In the genomic region with DNA sequence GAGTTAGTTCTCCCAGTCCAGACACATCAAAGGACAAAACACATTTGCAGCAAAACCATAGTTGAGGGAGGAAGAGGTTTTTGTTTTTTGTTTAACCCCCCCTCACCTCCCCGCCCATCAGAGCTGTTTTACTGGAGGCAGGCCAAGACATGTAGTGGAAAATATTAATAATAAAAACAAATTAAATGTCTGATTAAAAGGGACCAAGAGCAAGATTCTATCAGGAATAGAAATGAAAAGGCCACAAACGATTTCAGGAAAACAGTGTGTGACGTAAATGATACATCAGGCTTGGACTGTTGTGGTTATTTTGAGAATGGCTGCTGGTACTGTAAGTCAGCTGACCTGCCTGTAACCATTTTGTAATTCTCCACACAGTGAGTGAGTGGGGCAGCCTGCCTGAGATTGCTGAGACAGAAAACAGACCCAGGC, we compare ENCODE assay signal across 8 mouse cellular contexts.
DNase-seq lines count a peak whose midpoint lies in the region; ATAC-seq and TF ChIP-seq lines count a peak whose summit lies in the region.
"Had no signal": no experiment of that assay in that cellular context is flagged by ENCODE, and none has a peak within 500 bp of the region (broad histone marks: within the 10 kb centered on the region; RNA-seq: fewer than 3 reads in every experiment).

No protein-coding gene starts in this region.

- no peaks in the 10 kb centered on the region for H3K27me3 ChIP-seq in testis, adult 2 months (ENCODE audit: control insufficient read depth, insufficient read depth, low read length)

- peak overlapping the region; percentile 62; the same call in 1 of the 2 replicates for H3K27ac ChIP-seq in testis, adult 2 months (ENCODE audit: control insufficient read depth, insufficient read depth, low read depth, low read length)
- H3K27ac ChIP-seq in macrophage = peak overlapping the region; percentile 78

- H3K4me1 ChIP-seq in testis, adult 2 months (ENCODE audit: control insufficient read depth, insufficient read depth, low read length) = peaks cover 7% of the 10 kb centered on the region

- 8% methylated on average over 3 of the region's 3 CpGs for WGBS in macrophage (ENCODE audit: missing documents)

- intact Hi-C loops in heart, postnatal 14 days (cut with DNase I) = loop anchor here (2.0 to 5.0 kb wide), 2 partner anchors 46 to 88 kb away; no protein-coding TSS in a partner anchor

- H3K4me3 ChIP-seq in testis, adult 2 months (ENCODE audit: control insufficient read depth, low read depth, low read length) = no peak overlapping the region
- H3K4me3 ChIP-seq in macrophage (ENCODE audit: inconsistent target) = no peak overlapping the region
- H3K4me3 ChIP-seq: erythroblast, embryonic 14.5 days had no signal

- ATAC-seq in common myeloid progenitor, adult 5-6 weeks (replicated peaks; ENCODE audit: low read depth, poor library complexity, severe bottlenecking) = peak; percentile 73

- H3K79me2 ChIP-seq in macrophage (ENCODE audit: inconsistent target) = peaks cover 65% of the 10 kb centered on the region; the same call in 1 of the 2 replicates

- no peak for TF ChIP-seq POLR2A in testis, adult 2 months (IDR thresholded peaks at IDR 0.05; ENCODE audit: control insufficient read depth, low read depth, low read length)

- H3K36me3 ChIP-seq in testis, adult 2 months (ENCODE audit: control insufficient read depth, insufficient read depth, low read length) = no peaks in the 10 kb centered on the region
- no peaks in the 10 kb centered on the region for H3K36me3 ChIP-seq in macrophage (ENCODE audit: inconsistent target)

- TF ChIP-seq CTCF in testis, adult 2 months (IDR thresholded peaks at IDR 0.05; ENCODE audit: control insufficient read depth, insufficient read depth, insufficient replicate concordance, low read depth, low read length) = no peak

- DNase-seq in testis, postnatal 14 days (ENCODE audit: low spot score) = no peak
- peak; percentile 18 to 32 for DNase-seq in heart, postnatal 14 days
- DNase-seq in spleen, postnatal 10 days (ENCODE audit: low spot score in 2 of 2) = no peak
- no peak for DNase-seq in embryo, embryonic 10.5 days (ENCODE audit: low spot score)

Comparison
In these comparisons a context has a peak if more than half of its experiments do, and no peak if none do; other contexts are left out.
1. DNase-seq: peak in heart, postnatal 14 days (2 of 2); none in testis, postnatal 14 days (single experiment), spleen, postnatal 10 days (0 of 2) and embryo, embryonic 10.5 days (single experiment).